Mouse (Mus musculus) heart, embryonic 12.5 days (tissue): ENCODE data around the gene Ifih1. TPM values are rescaled to one million over a fixed set of nuclear protein-coding genes. Genes with fewer than 3 reads are reported as not detected.

Experiments
- ATAC-seq: fragments of 200-750 bp; cut with Nextera tagmentation; 2 replicates; pipeline ENCODE4 v1.8.0; 2017; ENCODE audit warnings: moderate TSS enrichment, moderate library complexity; ENCODE audit not compliant: insufficient number of reproducible peaks, low FRiP score
- H3K27ac ChIP-seq: fragments of 300-500 bp; sonication (generic); 2 replicates; pipeline ENCODE4 v1.5.1; 2016; ENCODE audit warnings: mild to moderate bottlenecking, moderate library complexity; ENCODE audit not compliant: poor library complexity, severe bottlenecking
- H3K27me3 ChIP-seq: fragments of 300-500 bp; sonication (generic); replicated peaks from 2 replicates; pipeline ENCODE4 v1.6.1; 2016; ENCODE audit warnings: mild to moderate bottlenecking, moderate library complexity
- H3K36me3 ChIP-seq: fragments of 300-500 bp; sonication (generic); 2 replicates; pipeline ENCODE4 v1.6.1; 2016; ENCODE audit warnings: mild to moderate bottlenecking, moderate library complexity
- H3K4me1 ChIP-seq: fragments of 300-500 bp; sonication (generic); replicated peaks from 2 replicates; pipeline ENCODE4 v1.6.1; 2016; ENCODE audit warnings: mild to moderate bottlenecking
- H3K4me2 ChIP-seq: fragments of 300-500 bp; sonication (generic); 2 replicates; pipeline ENCODE4 v1.6.1; 2016; ENCODE audit warnings: mild to moderate bottlenecking, moderate library complexity
- H3K4me3 ChIP-seq: fragments of 300-500 bp; sonication (generic); 2 replicates; pipeline ENCODE4 v1.5.1; 2016; ENCODE audit warnings: mild to moderate bottlenecking
- H3K9ac ChIP-seq: fragments of 300-500 bp; sonication (generic); 2 replicates; pipeline ENCODE4 v1.6.1; 2016; ENCODE audit warnings: mild to moderate bottlenecking, moderate library complexity
- H3K9me3 ChIP-seq: fragments of 300-500 bp; sonication (generic); replicated peaks from 2 replicates; pipeline ENCODE4 v1.6.1; 2016; ENCODE audit warnings: mild to moderate bottlenecking, moderate library complexity
- WGBS: fragments of 180-500 bp; shearing (Covaris S2); methylation state at CpG from one replicate; pipeline ENCODE4 v1.1.7; 2016; 5-methylcytosine and 5-hydroxymethylcytosine counted together
- polyA plus RNA-seq: library from polyadenylated mRNA; unstranded; fragments of >200 nt; fragmentation: Nextera tagmentation; extraction: Ambion mirVana; gene quantifications from 2 replicates; pipeline ENCODE4 v1.2.1, GENCODE M21; 2016

Gene Ifih1
- polyA plus RNA-seq: 1.6 TPM in 2 replicates

DNA sequence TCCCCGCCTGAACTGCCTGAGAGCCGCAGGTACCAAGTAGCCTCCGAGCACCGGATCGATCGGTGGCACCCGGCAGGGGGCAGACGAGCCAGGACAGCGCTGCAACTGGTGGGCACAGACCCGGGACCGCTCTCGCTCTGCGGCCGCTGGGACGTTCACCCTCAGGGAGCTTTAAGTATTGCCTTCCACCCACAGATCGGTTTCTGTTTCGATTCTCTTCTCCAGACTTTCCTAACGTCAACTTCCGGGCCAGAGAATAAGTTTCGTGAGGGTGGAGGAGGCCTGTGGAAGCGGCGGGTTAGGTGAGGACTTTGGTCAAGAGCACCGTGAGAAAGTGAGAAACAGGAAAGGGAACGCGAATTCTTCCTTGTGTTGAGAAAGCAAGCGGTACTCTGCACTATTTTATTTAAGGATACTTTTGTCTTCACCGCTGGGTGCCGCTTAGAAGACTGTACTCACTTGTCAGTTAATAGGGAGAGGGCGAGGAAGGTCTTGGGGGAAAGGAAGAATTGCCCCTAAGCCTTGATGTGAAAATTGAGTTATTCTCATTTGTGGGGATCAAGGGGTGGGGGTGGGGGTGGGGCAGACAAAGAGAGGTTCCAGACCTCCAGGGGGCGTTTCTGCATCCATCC lies at the start of gene Ifih1:
TSS of gene Ifih1 (minus strand) at position 242 of the 632 bp plus-strand sequence.
- H3K36me3 ChIP-seq: no peaks in the 10 kb centered on the region
- peaks cover 12% of the 10 kb centered on the region for H3K4me1 ChIP-seq
- peak within 1 kb of the TSS; percentile 53 for H3K27ac ChIP-seq
- H3K9me3 ChIP-seq: no peaks in the 10 kb centered on the region
- peak within 1 kb of the TSS; percentile 71 for H3K9ac ChIP-seq
- WGBS: under 1% methylated on average over 30 of the region's 30 CpGs
- H3K4me2 ChIP-seq: peak within 1 kb of the TSS; percentile 71
- H3K4me3 ChIP-seq: peak within 1 kb of the TSS; percentile 67
- peak; percentile 87 for ATAC-seq
- no peaks in the 10 kb centered on the region for H3K27me3 ChIP-seq

DNA sequence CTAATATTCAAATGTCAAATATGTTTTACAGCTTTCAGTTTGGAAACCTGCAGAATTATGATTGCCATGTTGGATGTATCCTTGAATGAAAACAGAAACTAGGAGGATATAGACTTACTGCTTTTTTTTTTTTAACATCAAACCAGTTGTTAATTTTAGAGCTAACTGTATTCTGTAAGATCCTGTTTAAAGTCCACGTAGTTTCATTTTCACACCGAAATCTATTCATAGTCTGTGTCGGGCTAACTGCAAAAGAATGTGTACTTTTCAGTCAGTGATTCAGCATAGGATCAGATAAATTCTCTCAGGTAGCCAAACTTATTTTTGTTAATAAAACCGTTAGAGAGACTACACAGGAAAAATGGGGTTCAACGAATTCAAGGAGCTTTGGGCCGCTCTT lies 39.9 kb upstream of the Ifih1 start:
- Histone ChIP-seq H3K9me3 (no peaks in the 10 kb centered on the region), H3K9ac (no peak overlapping the region), H3K27ac (no peak overlapping the region), H3K4me1 (0 out of 2 replicates have a peak, but pooled peaks cover 3% of the 10 kb centered on the region), H3K4me2 (no peak overlapping the region), H3K4me3 (no peak overlapping the region), H3K27me3 (no peaks in the 10 kb centered on the region), H3K36me3 (peaks cover 3% of the 10 kb centered on the region; the same call in 1 of the 2 replicates)
- ATAC-seq: no peak
- WGBS: 82% methylated on average over 6 of the region's 6 CpGs

DNA sequence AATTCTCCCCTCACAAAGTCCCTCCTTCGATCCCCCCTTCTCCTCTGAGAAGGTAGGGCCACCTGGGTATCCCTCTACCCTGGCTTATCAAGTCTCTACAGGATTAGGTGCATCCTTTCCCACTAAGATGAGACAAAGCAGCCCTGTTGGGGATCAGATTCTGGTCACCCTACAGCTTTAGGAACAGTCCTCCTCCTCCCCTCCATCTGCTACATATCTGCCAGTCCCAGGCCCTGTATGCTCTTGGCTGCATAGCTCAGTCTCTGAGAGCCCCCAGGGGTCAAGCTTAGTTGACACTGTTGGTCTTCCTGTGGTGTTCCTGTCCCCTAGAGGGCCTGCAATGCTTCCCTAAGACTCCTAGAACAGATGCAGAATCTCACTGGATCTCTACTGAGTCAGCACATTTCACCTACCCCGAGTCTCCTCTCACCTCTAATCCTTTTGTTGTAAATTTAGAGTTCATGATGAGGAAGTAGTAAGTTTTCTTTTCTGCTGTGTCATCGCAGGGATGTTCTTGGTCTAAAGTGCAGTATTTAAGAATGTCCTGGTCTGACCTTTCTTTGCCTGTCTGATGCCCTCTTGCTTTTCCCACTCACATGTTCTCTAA lies 39.0 kb upstream of the Ifih1 start:
- no peak overlapping the region for H3K4me2 ChIP-seq
- ATAC-seq: no peak
- H3K4me3 ChIP-seq: no peak overlapping the region
- H3K9me3 ChIP-seq: no peaks in the 10 kb centered on the region
- H3K9ac ChIP-seq: no peak overlapping the region
- H3K27ac ChIP-seq: no peak overlapping the region
- 0 out of 2 replicates have a peak, but pooled peaks cover 10% of the 10 kb centered on the region for H3K4me1 ChIP-seq
- H3K36me3 ChIP-seq: no peaks in the 10 kb centered on the region
- no peaks in the 10 kb centered on the region for H3K27me3 ChIP-seq
- 49% methylated on average over 3 of the region's 3 CpGs for WGBS

DNA sequence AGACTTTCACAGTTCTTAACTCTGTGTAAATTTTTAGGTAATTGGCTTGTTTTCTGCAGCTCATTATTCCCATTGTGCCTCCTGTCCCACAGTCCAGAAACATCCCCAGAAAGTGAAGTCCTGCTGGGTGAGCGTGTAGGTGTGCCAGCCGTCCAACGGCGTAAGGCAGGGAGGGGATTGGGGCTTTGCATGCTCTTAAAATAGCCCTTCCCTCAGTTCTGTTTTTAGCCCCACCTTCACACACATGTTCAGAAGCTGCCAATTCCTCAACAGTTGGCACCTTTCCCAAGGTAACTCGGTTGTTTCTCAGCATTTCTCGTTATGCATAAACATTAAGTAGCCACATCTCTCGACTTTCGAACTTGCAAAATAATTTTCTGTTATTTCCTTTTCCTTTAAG lies 35.6 kb upstream of the Ifih1 start:
- 0 out of 2 replicates have a peak, but pooled peaks cover 10% of the 10 kb centered on the region for H3K4me1 ChIP-seq
- 54% methylated on average over 8 of the region's 8 CpGs for WGBS
- H3K27me3 ChIP-seq: no peaks in the 10 kb centered on the region
- H3K9ac ChIP-seq: no peak overlapping the region
- no peaks in the 10 kb centered on the region for H3K9me3 ChIP-seq
- peak overlapping the region; percentile 40 for H3K4me2 ChIP-seq
- no peak overlapping the region for H3K4me3 ChIP-seq
- H3K36me3 ChIP-seq: no peaks in the 10 kb centered on the region
- H3K27ac ChIP-seq: no peak overlapping the region
- no peak for ATAC-seq

DNA sequence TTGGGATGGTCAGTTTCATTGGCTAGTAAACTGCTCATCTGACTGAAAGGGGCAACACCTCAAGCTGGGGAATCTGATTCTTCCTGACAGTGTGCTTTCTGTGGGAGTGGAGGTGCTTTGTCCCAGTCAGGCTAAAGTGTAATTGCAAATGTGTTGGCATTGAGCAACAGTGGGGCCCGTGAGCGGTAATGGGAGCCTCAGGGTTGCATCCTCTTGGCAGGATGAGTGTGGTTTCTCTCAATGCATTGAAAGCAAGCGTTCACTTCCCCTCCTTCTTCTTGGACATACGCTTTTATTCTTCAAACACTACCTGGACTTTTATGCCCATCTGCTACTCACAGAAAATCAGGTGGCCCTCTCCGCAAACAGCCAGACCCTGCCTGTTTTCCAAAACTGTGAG lies 26.7 kb upstream of the Ifih1 start:
- H3K4me2 ChIP-seq: no peak overlapping the region
- H3K27me3 ChIP-seq: no peaks in the 10 kb centered on the region
- H3K9me3 ChIP-seq: no peaks in the 10 kb centered on the region
- H3K4me1 ChIP-seq: no peaks in the 10 kb centered on the region
- no peak for ATAC-seq
- 81% methylated on average over 5 of the region's 5 CpGs for WGBS
- H3K36me3 ChIP-seq: no peaks in the 10 kb centered on the region
- H3K9ac ChIP-seq: no peak overlapping the region
- no peak overlapping the region for H3K4me3 ChIP-seq
- H3K27ac ChIP-seq: no peak overlapping the region

DNA sequence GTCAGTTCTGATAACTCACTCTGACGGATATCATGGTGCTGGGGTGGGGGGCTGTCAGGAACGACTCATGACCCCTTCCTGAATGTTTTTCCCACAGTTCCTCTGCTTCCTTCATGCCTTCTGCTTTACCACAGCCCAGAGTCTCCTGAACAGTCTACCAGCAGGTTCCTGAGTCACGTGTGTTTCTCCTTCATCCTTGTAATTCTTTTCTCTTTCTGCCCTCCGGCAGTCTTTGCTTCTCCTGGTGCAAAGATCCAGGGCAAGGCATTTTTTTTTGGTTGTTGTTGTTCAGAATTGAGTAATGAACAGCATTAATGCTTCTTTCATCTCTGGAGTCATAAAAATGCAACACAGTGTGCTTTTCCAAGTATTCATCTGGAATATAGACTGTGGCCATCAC lies 24.7 kb upstream of the Ifih1 start:
- H3K27me3 ChIP-seq: no peaks in the 10 kb centered on the region
- H3K4me1 ChIP-seq: no peaks in the 10 kb centered on the region
- H3K4me2 ChIP-seq: no peak overlapping the region
- H3K27ac ChIP-seq: no peak overlapping the region
- 68% methylated on average over 4 of the region's 4 CpGs for WGBS
- no peak for ATAC-seq
- H3K9ac ChIP-seq: no peak overlapping the region
- no peaks in the 10 kb centered on the region for H3K9me3 ChIP-seq
- no peaks in the 10 kb centered on the region for H3K36me3 ChIP-seq
- no peak overlapping the region for H3K4me3 ChIP-seq

DNA sequence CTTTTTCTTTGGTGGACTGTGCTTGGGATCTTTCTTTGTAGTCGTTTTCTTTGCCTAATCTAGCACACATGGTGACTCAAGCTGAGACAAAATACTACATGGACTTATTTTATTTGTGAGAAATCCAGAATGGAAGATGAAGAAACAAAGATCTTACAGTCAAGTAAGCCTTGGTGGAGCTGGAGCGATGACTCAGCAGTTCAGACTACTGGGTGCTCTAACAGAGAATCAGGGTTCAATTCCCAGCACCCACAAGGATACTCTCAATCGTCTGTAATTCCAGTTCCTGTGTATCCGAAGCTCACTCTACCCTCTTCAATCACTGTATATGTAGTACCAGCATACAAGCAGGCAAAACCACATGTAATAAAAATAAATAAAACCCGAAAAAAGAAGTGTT lies 24.2 kb upstream of the Ifih1 start:
- no peak for ATAC-seq
- Histone ChIP-seq H3K4me2 (no peak overlapping the region), H3K9ac (no peak overlapping the region), H3K27me3 (no peaks in the 10 kb centered on the region), H3K36me3 (no peaks in the 10 kb centered on the region), H3K9me3 (no peaks in the 10 kb centered on the region), H3K4me1 (no peaks in the 10 kb centered on the region), H3K4me3 (no peak overlapping the region), H3K27ac (no peak overlapping the region)
- 81% methylated on average over 5 of the region's 5 CpGs for WGBS

DNA sequence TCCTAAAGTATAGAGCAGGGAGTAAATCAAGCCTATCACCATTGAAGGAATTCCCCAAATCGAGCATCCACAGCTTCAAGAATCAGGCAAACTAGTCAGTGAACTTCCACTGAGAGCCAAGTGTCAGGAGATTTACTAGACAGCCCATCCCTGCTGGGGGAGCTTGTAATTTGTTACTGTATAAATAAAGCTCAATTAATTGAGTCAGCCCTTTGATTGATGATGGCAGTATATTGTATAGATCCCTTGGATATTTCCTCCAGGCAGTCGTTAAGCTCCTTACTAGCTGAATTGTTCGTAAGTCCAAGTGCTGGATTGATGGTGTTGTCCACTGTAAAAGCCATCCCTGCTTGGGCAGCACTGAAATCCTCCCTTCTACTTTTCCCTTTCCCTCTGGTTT lies 23.8 kb upstream of the Ifih1 start:
- Histone ChIP-seq H3K4me1 (0 out of 2 replicates have a peak, but pooled peaks cover under 1% of the 10 kb centered on the region), H3K4me2 (no peak overlapping the region), H3K36me3 (no peaks in the 10 kb centered on the region), H3K4me3 (no peak overlapping the region), H3K9ac (no peak overlapping the region), H3K9me3 (no peaks in the 10 kb centered on the region), H3K27me3 (no peaks in the 10 kb centered on the region), H3K27ac (no peak overlapping the region)
- 84% methylated on average over 3 of the region's 3 CpGs for WGBS
- ATAC-seq: no peak

DNA sequence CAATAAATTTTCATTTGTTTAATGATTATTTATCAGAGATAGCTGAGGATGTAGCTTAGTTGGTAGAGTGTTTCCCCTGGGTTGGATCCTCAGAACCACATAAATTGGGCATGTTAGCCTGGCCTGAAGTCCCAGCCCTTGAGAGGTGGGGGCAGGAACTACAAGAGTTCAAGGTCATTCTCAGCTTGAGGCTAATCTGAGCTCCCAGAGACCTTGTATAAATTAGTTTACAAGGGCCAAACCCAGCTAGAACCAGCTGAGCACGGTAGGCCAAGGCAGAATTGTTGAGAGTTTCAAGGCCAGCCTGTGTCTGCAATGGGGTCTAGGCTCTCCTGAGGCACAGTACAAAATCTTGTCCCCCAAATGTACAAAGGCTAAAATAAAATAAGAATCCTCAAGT lies 19.5 kb upstream of the Ifih1 start:
- Histone ChIP-seq H3K9ac (no peak overlapping the region), H3K27me3 (no peaks in the 10 kb centered on the region), H3K4me3 (no peak overlapping the region), H3K36me3 (no peaks in the 10 kb centered on the region), H3K9me3 (no peaks in the 10 kb centered on the region), H3K4me2 (peak overlapping the region; percentile 41), H3K4me1 (0 out of 2 replicates have a peak, but pooled peaks cover 2% of the 10 kb centered on the region), H3K27ac (no peak overlapping the region)
- 58% methylated on average over 1 of the region's 1 CpGs for WGBS
- no peak for ATAC-seq

DNA sequence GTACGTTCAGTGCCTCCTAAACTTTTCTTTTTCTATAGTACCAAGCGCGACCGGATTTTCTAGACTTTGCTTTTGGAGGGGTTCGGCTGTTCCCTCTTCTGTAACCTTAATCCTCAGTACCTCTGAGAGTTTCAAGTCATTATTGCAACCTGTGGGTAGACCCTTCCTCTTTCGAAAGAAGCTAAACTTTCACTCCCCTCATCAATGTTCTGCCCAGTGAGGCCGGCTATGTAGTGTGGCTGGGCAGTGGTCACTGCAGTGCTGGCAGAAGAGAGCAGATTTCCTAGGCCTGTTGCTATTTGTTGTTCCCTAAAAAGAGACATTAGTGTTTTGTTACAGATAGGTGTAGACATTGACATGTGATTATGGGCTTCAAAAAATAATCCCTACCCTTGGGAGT lies 18.8 kb upstream of the Ifih1 start:
- Histone ChIP-seq H3K4me1 (0 out of 2 replicates have a peak, but pooled peaks cover 2% of the 10 kb centered on the region), H3K9me3 (no peaks in the 10 kb centered on the region), H3K36me3 (no peaks in the 10 kb centered on the region), H3K4me3 (peak overlapping the region; percentile 77), H3K27ac (no peak overlapping the region), H3K27me3 (no peaks in the 10 kb centered on the region), H3K9ac (no peak overlapping the region), H3K4me2 (peak overlapping the region; percentile 93)
- WGBS: 60% methylated on average over 7 of the region's 7 CpGs
- ATAC-seq: no peak

DNA sequence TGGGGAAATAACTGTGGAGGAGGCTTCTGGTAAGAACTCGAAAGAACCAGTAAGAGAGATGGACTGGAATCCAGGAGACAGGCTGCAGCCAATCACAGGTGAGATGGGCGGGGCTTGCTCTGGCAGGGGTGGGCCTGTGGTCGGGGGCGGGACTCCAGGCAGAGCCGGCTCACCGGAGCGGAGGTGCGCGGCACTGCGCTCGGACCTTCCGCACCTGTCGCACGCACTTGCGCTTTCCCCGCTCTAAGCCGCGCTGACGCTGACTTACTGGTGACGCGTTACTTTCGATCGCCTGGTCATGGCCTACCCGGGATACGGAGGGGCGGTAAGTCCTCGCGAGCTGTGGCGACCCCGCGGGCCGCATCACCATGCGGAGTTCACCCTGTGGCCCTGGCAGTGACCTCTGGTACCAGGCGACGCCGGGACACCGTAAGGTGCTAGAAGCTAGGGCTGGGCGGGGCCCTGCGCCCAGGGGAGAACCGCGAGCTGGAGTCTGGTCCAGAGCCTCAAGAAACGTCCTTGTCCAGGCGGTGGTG lies 18.1 kb upstream of the Ifih1 start, which contains the start of gene Gca:
TSS of gene Gca (plus strand) at position 151 of the 536 bp plus-strand sequence.
- Histone ChIP-seq H3K27ac (0 out of 2 replicates have a peak within 1 kb of the TSS, but pooled peaks have one; percentile 44), H3K9ac (peak within 1 kb of the TSS; percentile 83), H3K36me3 (no peaks in the 10 kb centered on the region), H3K9me3 (no peaks in the 10 kb centered on the region), H3K4me1 (0 out of 2 replicates have a peak, but pooled peaks cover 2% of the 10 kb centered on the region), H3K27me3 (no peaks in the 10 kb centered on the region), H3K4me2 (peak within 1 kb of the TSS; percentile 93), H3K4me3 (peak within 1 kb of the TSS; percentile 77)
- under 1% methylated on average over 42 of the region's 43 CpGs for whole genome bisulfite sequencing
- peak; percentile 97 for ATAC-seq
